ENCODE assay signal across 8 mouse cellular contexts in the genomic region with DNA sequence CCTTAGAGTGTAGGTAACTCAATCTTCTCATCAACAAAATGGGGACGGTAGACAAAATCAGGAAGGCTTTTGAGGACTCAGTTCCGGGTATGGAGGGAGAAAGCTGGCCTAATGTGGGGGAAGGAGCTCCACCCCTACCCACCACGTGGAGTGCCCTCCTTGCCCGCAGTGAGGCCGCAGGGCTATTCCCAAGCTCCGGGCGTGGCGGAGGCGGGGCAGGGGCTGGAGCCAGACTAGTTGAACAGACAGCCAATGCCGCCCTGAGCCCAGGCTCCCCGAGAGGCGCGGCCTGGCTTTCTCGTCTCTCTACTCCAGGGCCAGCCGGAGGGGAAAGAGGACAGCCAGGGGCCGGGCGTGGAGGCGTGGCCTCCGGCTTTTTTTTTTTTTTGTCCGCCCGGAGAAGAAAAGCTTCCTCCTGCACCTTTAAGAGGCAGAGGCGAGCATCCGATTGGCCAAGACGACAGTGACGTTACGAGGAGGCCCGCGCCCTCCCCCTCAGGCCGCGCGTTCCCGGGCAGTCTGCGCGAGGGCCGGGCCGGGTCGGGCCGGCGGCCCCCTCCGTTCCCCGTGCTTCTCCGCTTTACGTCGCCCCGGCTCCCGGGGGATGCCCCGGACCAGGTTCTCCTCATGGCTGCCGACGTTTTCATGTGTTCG. TPM values are rescaled to one million over a fixed set of nuclear protein-coding genes. Genes with fewer than 3 reads are reported as not detected.
A peak's percentile ranks its signal among the peaks of the same experiment; 100 is the strongest.
DNase-seq lines count a peak whose midpoint lies in the region; ATAC-seq and TF ChIP-seq lines count a peak whose summit lies in the region.

A gene (plus strand): TSS at position 496 of the 654 bp plus-strand sequence.

- DNase-seq in ES-E14 (ENCODE audit: low read depth, low spot score): peak; percentile 92
- peak; percentile 91 for DNase-seq in cerebellum, adult 11-12 months
- DNase-seq in heart, postnatal 36 days: peak; percentile 92 to 93
- peak; percentile 86 to 91 for DNase-seq in layer of hippocampus, adult 2 months (ENCODE audit: low spot score in 2 of 2)
- peak; percentile 98 for DNase-seq in lung, embryonic 14.5 days
- peak; percentile 88 for DNase-seq in thymus, adult 2 months

- under 1% methylated on average over 47 of the region's 50 CpGs for WGBS in forebrain, embryonic 16.5 days
- WGBS in lung, embryonic 14.5 days: under 1% methylated on average over 48 of the region's 50 CpGs
- WGBS in olfactory bulb, adult 2 months: under 1% methylated on average over 50 of the region's 50 CpGs
- WGBS in thymus, adult 2 months: under 1% methylated on average over 50 of the region's 50 CpGs

- TF ChIP-seq POLR2A in olfactory bulb, adult 2 months (IDR thresholded peaks at IDR 0.05; ENCODE audit: insufficient read depth, low read depth, low read length): peak; percentile 95
- peak; percentile 76 for TF ChIP-seq POLR2A in thymus, adult 2 months (IDR thresholded peaks at IDR 0.05; ENCODE audit: control insufficient read depth, extremely low read depth, insufficient read depth, low read length, poor library complexity)

- H3K9me3 ChIP-seq in ES-E14 (ENCODE audit: control insufficient read depth, insufficient read depth, low read depth, low read length): no peaks in the 10 kb centered on the region
- no peaks in the 10 kb centered on the region for H3K9me3 ChIP-seq in forebrain, embryonic 16.5 days (ENCODE audit: control insufficient read depth, low read length)
- no peaks in the 10 kb centered on the region for H3K9me3 ChIP-seq in lung, embryonic 14.5 days (ENCODE audit: low read depth, low read length)

- ATAC-seq in forebrain, embryonic 16.5 days: peak; percentile 96
- ATAC-seq in lung, embryonic 14.5 days (ENCODE audit: insufficient read depth): peak; percentile 99

- peak within 1 kb of the TSS; percentile 20; the same call in 1 of the 2 replicates for H3K27ac ChIP-seq in ES-E14 (ENCODE audit: insufficient read depth, low read depth, low read length, poor library complexity, severe bottlenecking)
- H3K27ac ChIP-seq in forebrain, embryonic 16.5 days (ENCODE audit: low read length): peak within 1 kb of the TSS; percentile 83
- H3K27ac ChIP-seq in layer of hippocampus, adult 2 months: peak within 1 kb of the TSS; percentile 92
- H3K27ac ChIP-seq in lung, embryonic 14.5 days (ENCODE audit: low read depth): peak within 1 kb of the TSS; percentile 65
- peak within 1 kb of the TSS; percentile 60; the same call in 1 of the 2 replicates for H3K27ac ChIP-seq in olfactory bulb, adult 2 months (ENCODE audit: insufficient read depth, low read depth, low read length)
- no peak within 1 kb of the TSS for H3K27ac ChIP-seq in thymus, adult 2 months (ENCODE audit: control insufficient read depth, insufficient read depth, low read length)

- no peaks in the 10 kb centered on the region for H3K36me3 ChIP-seq in ES-E14 (ENCODE audit: control insufficient read depth, insufficient read depth, low read length, poor library complexity, severe bottlenecking)
- H3K36me3 ChIP-seq in forebrain, embryonic 16.5 days (ENCODE audit: control insufficient read depth, insufficient read depth): no peaks in the 10 kb centered on the region
- H3K36me3 ChIP-seq in lung, embryonic 14.5 days (ENCODE audit: insufficient read depth): no peaks in the 10 kb centered on the region
- no peaks in the 10 kb centered on the region for H3K36me3 ChIP-seq in thymus, adult 2 months (ENCODE audit: control insufficient read depth, insufficient read depth, low read length)

- H3K4me2 ChIP-seq in forebrain, embryonic 16.5 days (ENCODE audit: low read length): peak within 1 kb of the TSS; percentile 64
- peak within 1 kb of the TSS; percentile 93 for H3K4me2 ChIP-seq in lung, embryonic 14.5 days

- in situ Hi-C loops in ES-E14 (cut with MboI; ENCODE audit: low sequenced_read_pairs in 2 of 2, unreplicated experiment in 2 of 2): no loop called here

- H3K4me3 ChIP-seq in ES-E14 (ENCODE audit: insufficient read depth in 1 of 2, low read depth in 1 of 2, low read length in 2 of 2, poor library complexity in 1 of 2, severe bottlenecking in 1 of 2): peak within 1 kb of the TSS; percentile 91 to 93
- H3K4me3 ChIP-seq in forebrain, embryonic 16.5 days (replicated peaks; ENCODE audit: low read length): peak within 1 kb of the TSS; percentile 98
- peak within 1 kb of the TSS; percentile 74 for H3K4me3 ChIP-seq in layer of hippocampus, adult 2 months
- peak within 1 kb of the TSS; percentile 92 for H3K4me3 ChIP-seq in lung, embryonic 14.5 days (ENCODE audit: low read depth, low read length)
- H3K4me3 ChIP-seq in olfactory bulb, adult 2 months (ENCODE audit: insufficient read depth, low read depth, low read length): peak within 1 kb of the TSS; percentile 90
- peak within 1 kb of the TSS; percentile 92 for H3K4me3 ChIP-seq in thymus, adult 2 months (ENCODE audit: control insufficient read depth, insufficient read depth, low read length)

- H3K9ac ChIP-seq in ES-E14 (ENCODE audit: insufficient read depth, low read depth, low read length, poor library complexity, severe bottlenecking): peak within 1 kb of the TSS; percentile 84
- H3K9ac ChIP-seq in forebrain, embryonic 16.5 days (replicated peaks; ENCODE audit: low read depth, low read length): peak within 1 kb of the TSS; percentile 94
- H3K9ac ChIP-seq in lung, embryonic 14.5 days: peak within 1 kb of the TSS; percentile 90

- intact Hi-C loops in heart, postnatal 36 days (cut with DNase I): loop anchor here (2.0 kb wide), 1 partner anchor 38 kb away; no protein-coding TSS in a partner anchor

- peaks cover 7 to 14% of the 10 kb centered on the region in 2 experiments; a peak in 3 of 4 replicates for H3K4me1 ChIP-seq in ES-E14 (ENCODE audit: control insufficient read depth in 2 of 2, insufficient read depth in 2 of 2, low read length in 2 of 2, poor library complexity in 1 of 2)
- H3K4me1 ChIP-seq in forebrain, embryonic 16.5 days (replicated peaks; ENCODE audit: control insufficient read depth, insufficient read depth, low read length): peaks cover 41% of the 10 kb centered on the region
- H3K4me1 ChIP-seq in lung, embryonic 14.5 days (ENCODE audit: insufficient read depth): peaks cover 22% of the 10 kb centered on the region
- peaks cover 14% of the 10 kb centered on the region for H3K4me1 ChIP-seq in olfactory bulb, adult 2 months (ENCODE audit: control insufficient read depth, insufficient read depth, low read length)
- peaks cover 24% of the 10 kb centered on the region for H3K4me1 ChIP-seq in thymus, adult 2 months (replicated peaks; ENCODE audit: control insufficient read depth, insufficient read depth, low read length)

- no peaks in the 10 kb centered on the region for H3K27me3 ChIP-seq in forebrain, embryonic 16.5 days (replicated peaks; ENCODE audit: control insufficient read depth, insufficient read depth, low read length)
- no peaks in the 10 kb centered on the region for H3K27me3 ChIP-seq in lung, embryonic 14.5 days (ENCODE audit: insufficient read depth, low read length)
- no peaks in the 10 kb centered on the region for H3K27me3 ChIP-seq in thymus, adult 2 months (ENCODE audit: control insufficient read depth, insufficient read depth, low read length)

- peak; percentile 35; the same call in 1 of the 2 replicates for TF ChIP-seq CTCF in layer of hippocampus, adult 2 months (conservative IDR thresholded peaks at IDR 0.05)
- no peak for TF ChIP-seq CTCF in lung, embryonic 14.5 days (IDR thresholded peaks at IDR 0.05; ENCODE audit: low read depth)
- no peak for TF ChIP-seq CTCF in olfactory bulb, adult 2 months (IDR thresholded peaks at IDR 0.05; ENCODE audit: insufficient read depth, low read depth, low read length)
- peak; percentile 30; the same call in 1 of the 2 replicates for TF ChIP-seq CTCF in thymus, adult 2 months (IDR thresholded peaks at IDR 0.05; ENCODE audit: borderline replicate concordance, control insufficient read depth, extremely low read depth, insufficient read depth, low read length, poor library complexity)

TF ChIP-seq in ES-E14, 5 proteins besides CTCF, POLR2A, EP300 and RAD21:
- TF ChIP-seq MAFK (IDR thresholded peaks at IDR 0.05; ENCODE audit: insufficient read depth, low read depth, low read length) (no peak), ZNF384 (IDR thresholded peaks at IDR 0.05; ENCODE audit: low read depth, low read length) (peak; percentile 97)

RNA-seq across cellular contexts. Expression of the gene that starts here (rescaled TPM):
- total RNA-seq in ES-E14 (2012; rRNA removed): 8.0 and 8.2 TPM in 2 replicates
- polyA plus RNA-seq in forebrain, embryonic 16.5 days (2015; fragmentation: Nextera tagmentation; extraction: Ambion mirVana): 18.0 and 18.1 TPM in 2 replicates
- total RNA-seq in heart, postnatal 36 days (2021): 10 to 100 TPM; 30.4 to 31.8 TPM
- total RNA-seq in layer of hippocampus, adult 2 months (2021): 10 to 100 TPM; 17.7 to 18.3 TPM
- 27.3 and 27.7 TPM in 2 replicates for polyA plus RNA-seq in lung, embryonic 14.5 days (2014; fragmentation: Nextera tagmentation; extraction: Ambion mirVana)
- not detected in 2 replicates for polyA plus RNA-seq in olfactory bulb, adult 2 months (2012; ENCODE audit: insufficient read depth, insufficient read length, low replicate concordance, missing spikeins)
- 113 and 124 TPM in 2 replicates for polyA plus RNA-seq in thymus, adult 2 months (2012; rRNA removed)

Comparison
In these comparisons a context has a peak if more than half of its experiments do, and no peak if none do; other contexts are left out.
1. CTCF ChIP-seq: peak in layer of hippocampus, adult 2 months (single experiment) and thymus, adult 2 months (single experiment); none in lung, embryonic 14.5 days (single experiment) and olfactory bulb, adult 2 months (single experiment).
2. Peak in every context shown above with its lines, with median percentiles within 50 percentile points of each other: DNase-seq, H3K4me3 ChIP-seq and H3K9ac ChIP-seq.